Mouse (Mus musculus): ENCODE data around the gene Scd2. TPM values are rescaled to one million over a fixed set of nuclear protein-coding genes. Genes with fewer than 3 reads are reported as not detected.
"Not testable (repeated sequence)": the region's sequence is repeated elsewhere in the genome, so short reads cannot be mapped to it uniquely, and the experiment has no call there.

Gene Scd2
- total RNA-seq, 4 experiments from 2014 or later: 965 to 1,225 (median 1,109) TPM

DNA sequence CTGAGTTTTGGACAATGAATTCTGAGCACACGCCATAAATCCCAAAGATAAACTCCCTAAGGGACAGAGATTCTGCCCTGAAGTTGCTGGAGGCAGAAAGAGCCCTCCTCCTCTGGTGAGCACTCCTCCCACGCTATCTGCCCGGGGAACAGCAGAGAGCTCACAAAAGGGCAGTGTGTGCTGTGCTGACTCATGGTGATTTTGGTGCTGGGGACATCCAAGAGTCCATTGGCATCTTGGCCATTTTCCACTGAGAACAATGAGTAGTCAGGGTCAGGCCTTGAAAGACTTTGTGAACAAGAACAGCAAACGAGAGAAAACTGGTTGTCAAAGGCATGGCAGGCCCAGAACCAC lies 18.5 kb downstream of the Scd2 start:
- peak; percentile 82 for DNase-seq

DNA sequence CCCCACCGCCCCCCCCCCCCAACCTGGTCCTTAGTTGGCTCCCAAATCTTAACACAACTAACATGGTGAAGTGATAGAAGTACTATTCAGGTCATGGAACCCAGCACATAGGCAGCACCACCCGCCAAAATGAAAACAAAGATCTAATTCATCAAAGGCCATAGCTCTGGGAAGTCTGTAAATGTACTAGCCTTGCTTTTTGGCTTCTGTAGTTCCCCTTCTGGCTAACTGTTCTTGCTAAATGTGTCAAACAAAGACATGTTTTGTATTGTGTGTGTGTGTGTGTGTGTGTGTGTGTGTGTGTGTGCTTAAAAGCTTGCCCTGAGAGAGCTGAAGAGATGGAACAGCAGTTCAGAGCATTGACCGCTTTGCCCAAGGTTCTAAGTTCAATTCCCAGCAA lies 19.6 kb downstream of the Scd2 start:
- DNase-seq: no peak

GRCm38 (mm10) chr19:44314327-44314759 lies 20.9 kb downstream of the Scd2 start:
- peak; percentile 95 for DNase-seq

GRCm38 (mm10) chr19:44314871-44315414 lies 21.5 kb downstream of the Scd2 start:
- peak; percentile 82 for DNase-seq

GRCm38 (mm10) chr19:44316752-44317315 lies 23.4 kb downstream of the Scd2 start:
- no peak for DNase-seq

- no peak for DNase-seq
These were observed 23.9 kb downstream of the Scd2 start for GRCm38 (mm10) chr19:44317391-44317790.

GRCm38 (mm10) chr19:44318545-44318944 lies 25.1 kb downstream of the Scd2 start:
- DNase-seq: no peak

- no peak for DNase-seq
These were observed 26.8 kb downstream of the Scd2 start for GRCm38 (mm10) chr19:44320316-44320715.

- peak; percentile 71 for DNase-seq
These were observed 27.7 kb downstream of the Scd2 start for GRCm38 (mm10) chr19:44321201-44321600.

GRCm38 (mm10) chr19:44321631-44322030 lies 28.2 kb downstream of the Scd2 start:
- DNase-seq: no peak

GRCm38 (mm10) chr19:44329566-44329965 lies 36.1 kb downstream of the Scd2 start:
- no peak for DNase-seq

DNA sequence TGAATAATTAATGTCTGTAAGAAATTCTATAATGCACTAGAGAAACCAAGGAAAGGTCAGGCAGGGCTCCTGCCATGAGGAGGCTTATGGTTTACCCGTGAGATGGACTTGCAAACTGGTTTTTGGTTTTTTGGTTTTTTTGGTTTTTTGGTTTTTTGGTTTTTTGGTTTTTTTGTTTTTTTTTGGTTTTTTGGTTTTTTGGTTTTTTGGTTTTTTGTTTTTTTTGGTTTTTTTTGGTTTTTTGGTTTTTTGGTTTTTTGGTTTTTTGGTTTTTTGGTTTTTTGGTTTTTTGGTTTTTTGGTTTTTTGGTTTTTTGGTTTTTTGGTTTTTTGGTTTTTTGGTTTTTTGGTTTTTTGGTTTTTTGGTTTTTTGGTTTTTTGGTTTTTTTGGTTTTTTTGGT lies 37.7 kb downstream of the Scd2 start:
- DNase-seq: not testable (repeated sequence)

DNA sequence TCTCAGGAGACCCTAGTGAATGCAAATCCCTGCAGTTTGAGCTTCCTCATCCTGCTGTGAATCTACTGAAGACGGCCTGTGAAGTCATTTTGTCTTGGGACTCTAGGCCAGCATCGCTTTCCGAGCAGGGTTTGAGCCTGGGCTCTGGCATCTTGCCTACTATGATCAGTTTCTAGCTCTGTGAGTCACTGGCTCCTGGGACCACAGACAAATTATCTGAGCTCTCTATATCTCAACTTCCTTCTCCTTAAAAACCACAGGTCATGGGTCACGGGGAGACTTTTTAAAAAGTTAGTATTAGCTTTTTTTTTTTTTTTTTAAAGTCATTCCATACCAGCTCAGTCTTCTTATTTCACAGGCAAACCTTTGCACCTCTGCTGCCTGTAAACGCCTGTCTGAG lies 38.4 kb downstream of the Scd2 start:
- DNase-seq: no peak

GRCm38 (mm10) chr19:44332326-44332725 lies 38.9 kb downstream of the Scd2 start:
- no peak for DNase-seq

- peak; percentile 40 for DNase-seq
These were observed 39.6 kb downstream of the Scd2 start, which contains the start of gene Scd4 for GRCm38 (mm10) chr19:44332833-44333623. Gene Scd4 (plus strand): TSS chr19:44333092.

DNA sequence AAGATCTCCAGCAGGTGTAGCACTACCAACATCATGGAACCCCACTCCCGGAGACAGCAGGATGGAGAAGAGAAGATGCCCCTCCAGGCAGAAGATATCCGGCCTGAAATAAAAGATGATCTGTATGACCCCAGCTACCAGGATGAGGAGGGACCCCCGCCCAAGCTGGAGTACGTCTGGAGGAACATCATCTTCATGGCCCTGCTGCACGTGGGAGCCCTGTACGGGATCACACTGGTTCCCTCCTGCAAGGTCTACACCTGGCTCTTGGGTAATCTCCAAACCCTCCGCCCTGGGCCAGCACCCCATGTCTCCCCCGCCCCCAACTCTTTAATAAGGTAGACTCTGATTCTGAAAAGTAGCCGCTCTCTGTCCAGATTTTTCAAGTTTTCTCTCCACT lies 40.5 kb downstream of the Scd2 start:
- DNase-seq: no peak

DNA sequence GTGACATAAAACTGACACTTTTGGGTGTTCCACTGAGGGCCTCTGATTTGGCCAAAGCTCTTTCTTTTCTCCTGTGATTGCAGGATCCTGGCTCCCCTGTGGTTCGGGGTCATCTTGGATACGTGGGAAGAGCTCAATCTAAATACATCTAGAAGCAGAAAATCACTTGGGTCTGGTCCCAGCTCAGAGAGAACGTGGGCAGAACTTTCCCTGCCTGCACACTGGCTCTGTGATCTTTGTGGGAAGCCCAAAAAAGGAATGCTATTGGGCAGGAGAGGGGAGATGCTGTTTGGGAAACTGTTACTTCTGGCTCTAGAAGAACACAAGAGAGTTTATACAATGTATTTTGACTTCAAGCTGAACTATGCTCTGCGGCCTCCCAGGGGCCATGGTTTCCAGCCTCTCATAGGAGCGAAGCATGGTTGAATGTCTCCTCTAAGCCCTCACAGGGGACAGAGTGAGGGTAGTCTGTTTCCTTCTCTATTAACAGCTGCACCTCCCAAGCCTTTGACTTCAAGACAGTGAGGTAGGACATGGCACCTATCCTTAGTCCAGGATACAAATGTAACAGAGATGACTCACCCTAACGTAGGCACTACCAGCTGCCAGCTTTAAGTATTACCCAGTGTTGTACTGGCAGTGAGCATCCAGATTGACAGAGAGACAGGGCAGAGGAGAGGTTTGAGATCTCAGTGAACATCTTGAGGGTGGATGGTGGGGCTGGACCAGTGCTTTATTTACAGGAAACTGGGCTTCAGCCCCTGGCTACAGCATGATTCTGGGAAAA lies 42.6 kb downstream of the Scd2 start:
- DNase-seq: no peak

GRCm38 (mm10) chr19:44349689-44350088 lies 56.2 kb downstream of the Scd2 start:
- DNase-seq: no peak

- DNase-seq: no peak
These were observed 58.3 kb downstream of the Scd2 start for GRCm38 (mm10) chr19:44351756-44352155.
